Mouse (Mus musculus) CD8-positive naive resting alpha-beta T cell, adult 2 months (primary cell): ENCODE results near the gene Nckap5.

ENCODE experiments used
- DNase-seq, 2 experiments: peaks; one replicate each; pipeline ENCODE4 v3.0.0; 2022; ENCODE audit warnings: low read depth in 2 of 2, low spot score in 2 of 2

Nckap5 gene

GRCm38 (mm10) chr1:126481459-126482228 lies 349.0 kb downstream of the Nckap5 start:
- DNase-seq: no peak

GRCm38 (mm10) chr1:126473044-126473443 lies 357.6 kb downstream of the Nckap5 start:
- DNase-seq: no peak

DNA sequence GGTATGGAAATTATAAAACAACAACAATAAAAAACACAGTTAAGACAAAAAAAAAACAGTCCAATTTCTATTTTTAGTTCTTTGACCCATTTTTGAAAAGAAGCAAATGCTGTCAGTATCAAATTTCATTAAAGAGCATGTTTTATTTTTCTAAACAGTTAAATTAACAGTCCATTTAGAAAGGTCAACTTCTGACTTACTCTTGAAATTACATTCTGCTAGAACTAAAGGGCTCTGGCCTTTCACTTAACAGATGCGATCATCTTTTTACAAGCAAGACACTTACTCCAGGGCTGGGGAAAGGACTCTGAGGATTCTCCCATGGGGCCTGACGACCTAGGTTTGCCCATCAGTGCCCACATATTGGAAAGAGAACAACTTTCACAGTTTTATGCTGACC lies 359.2 kb downstream of the Nckap5 start:
- DNase-seq: no peak

GRCm38 (mm10) chr1:126470883-126471282 lies 359.7 kb downstream of the Nckap5 start:
- DNase-seq: no peak

GRCm38 (mm10) chr1:126469818-126470544 lies 360.6 kb downstream of the Nckap5 start:
- DNase-seq: no peak

DNA sequence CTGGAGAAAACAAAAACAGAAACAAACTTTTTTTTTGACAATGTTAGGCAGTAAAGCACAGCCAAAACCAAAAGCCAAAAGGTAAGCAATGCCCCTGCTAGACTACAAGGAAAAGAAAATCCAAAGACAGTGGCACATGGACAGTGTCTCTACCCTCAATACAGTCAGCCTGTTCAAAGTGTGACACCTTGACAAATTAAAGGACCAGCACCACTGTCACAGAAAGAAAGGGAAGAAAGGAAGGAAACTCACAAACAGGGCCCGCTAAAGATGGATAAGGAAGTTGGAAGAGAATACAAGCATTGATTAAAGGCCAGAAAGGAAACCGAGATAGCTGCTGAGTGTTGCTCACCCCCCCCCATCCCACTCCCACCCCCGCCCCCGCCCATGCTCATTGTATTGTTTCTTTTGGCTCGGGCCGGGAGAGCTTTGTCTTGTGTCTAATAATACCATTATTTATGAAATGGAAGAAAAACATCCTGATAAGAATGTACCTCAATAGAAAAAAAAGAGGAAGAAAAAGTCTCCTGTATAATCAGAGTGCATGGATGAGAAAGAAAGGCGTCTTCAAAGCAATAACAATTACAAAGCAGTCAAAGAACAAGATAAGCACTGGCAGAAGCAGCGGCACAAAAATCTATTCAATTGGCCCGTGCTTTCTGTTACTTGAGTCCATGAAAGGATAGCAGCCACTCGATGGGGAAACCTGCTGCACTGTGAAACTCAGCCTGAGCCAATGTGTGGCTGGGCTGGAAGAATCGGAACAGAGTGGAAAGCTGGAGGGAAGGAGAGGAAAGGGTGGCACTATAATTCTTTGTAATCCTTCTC lies 368.9 kb downstream of the Nckap5 start:
- no peak for DNase-seq

GRCm38 (mm10) chr1:126457739-126458138 lies 372.9 kb downstream of the Nckap5 start:
- no peak for DNase-seq

DNA sequence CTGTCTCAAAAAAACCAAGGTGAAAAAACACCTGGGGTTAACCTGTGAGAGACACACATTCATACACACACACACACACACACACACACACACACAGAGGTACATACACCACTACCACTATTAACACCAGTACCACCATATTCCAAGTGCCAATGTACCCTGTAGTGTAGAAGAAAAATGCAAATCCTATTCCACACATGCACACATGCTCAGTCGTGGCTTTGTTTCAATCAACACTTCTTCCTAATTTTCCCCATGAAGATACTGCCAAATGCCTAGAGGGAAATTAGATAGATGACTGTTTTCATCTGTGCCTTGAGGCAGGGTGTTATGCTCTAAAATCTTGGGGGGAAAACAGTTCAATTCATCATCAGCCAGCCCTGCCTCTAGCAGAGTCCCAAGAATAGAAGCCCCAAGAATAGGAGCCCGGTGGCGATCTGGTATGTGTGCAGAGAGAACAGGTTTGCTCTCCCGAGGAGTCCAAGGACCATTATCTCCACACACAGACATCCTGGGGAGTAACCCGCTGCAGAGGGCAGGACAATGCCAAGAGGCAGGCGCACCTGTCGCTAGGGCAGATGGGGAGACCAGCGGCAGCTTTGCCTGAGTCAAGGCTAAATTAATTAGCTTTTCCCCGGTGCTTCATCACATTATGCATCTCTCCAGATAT lies 376.0 kb downstream of the Nckap5 start:
- DNase-seq: no peak

GRCm38 (mm10) chr1:126451472-126451871 lies 379.1 kb downstream of the Nckap5 start:
- no peak for DNase-seq

DNA sequence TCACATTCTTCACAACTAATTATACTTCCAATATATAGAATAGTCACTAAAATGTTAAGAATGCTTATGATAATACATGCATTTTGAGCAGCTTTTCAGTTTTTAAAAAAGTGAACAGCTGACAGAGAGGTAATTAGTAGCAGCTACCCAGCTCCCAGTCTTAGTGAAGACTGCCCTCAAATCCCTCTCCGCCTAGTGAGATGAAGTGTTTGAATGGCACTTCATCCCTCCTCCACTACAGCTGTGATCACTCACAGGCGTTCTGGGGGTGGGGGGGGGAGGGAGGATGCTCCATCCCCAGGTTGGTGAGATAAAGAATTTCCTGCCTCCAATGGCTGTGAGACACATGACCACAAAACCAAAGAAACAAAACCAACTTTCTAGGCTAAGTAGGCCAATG lies 381.2 kb downstream of the Nckap5 start:
- no peak for DNase-seq

GRCm38 (mm10) chr1:126443890-126444289 lies 386.7 kb downstream of the Nckap5 start:
- no peak for DNase-seq

DNA sequence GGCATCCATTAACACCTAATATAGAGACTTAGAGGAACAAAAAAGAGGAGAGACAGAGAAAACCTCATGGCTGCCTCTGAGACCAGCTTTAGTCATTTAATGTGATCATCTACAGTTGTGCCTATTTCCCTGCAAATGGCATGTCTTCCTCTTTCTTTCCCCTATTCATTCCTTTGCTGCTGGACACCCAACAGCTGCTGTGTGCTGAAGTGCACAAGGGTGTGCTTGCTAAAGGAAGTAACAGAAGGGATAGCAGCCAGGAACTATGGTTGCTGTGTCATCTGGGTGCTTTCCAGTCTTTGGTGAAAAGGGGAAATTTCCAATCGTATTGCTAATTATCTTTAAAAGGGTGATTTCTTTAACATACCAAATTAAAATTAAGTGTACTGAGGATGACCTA lies 387.9 kb downstream of the Nckap5 start:
- DNase-seq: no peak

DNA sequence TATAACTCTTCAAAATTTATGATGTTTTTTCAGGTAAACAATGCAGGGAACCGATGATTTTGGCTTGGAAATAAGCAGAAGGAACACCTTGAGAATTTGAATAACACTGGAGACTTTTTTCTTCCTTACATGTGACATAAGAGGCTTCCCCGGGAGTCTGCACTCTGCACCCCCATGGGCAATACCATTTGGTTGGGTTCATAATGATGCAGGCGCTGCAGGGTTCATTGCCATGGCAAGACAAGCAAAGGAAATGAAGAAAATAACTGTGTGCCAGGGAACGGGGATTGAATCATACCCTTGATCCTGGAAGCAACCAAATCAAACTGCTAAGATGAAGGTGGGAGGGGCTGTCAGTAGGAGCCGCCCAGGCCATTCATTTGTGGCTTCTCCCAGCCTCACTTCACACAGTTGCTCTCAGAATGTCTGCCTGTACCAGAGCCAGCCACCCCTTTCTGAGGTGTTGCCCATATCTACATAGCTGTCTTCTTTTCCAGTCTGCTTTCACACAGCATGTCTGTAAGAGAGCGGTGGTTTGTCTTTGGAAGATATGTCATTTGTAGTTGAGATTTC lies 392.5 kb downstream of the Nckap5 start:
- no peak for DNase-seq

DNA sequence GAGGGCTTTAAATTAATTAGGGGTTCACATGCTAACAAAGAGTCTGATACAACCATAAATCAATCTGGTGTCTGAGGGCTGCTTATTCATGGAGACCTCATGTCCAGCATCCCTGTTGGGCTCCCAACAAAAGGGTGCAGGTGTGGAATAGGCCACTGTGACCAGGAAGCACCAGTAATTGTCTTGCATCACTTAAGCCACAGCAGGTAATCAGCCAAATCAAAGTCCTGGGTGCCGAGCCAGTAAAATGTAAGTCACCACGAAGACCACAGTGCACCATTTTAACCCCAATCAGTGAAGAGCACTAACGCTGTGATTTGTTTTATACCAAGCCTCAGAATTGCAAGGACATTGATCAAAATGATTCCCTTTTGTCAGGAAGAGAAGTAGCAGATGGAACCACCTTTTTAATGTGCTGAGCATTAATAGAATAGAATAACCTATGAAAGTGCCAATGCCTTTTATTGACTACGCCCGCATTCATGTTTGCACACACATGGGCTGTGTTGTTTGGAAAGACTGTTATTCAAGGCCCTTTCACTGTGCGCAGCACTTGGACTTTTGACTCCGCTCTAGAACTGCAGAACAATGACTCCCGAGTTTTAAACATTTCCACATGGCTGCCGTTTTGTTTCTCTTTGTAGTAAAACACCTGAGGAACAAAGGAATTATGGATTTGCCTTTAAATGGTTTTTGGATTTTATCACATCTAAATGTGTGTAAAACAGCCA lies 393.5 kb downstream of the Nckap5 start:
- no peak for DNase-seq

- no peak for DNase-seq
Observed at GRCm38 (mm10) chr1:126432285-126432684, 398.3 kb downstream of the Nckap5 start.

DNA sequence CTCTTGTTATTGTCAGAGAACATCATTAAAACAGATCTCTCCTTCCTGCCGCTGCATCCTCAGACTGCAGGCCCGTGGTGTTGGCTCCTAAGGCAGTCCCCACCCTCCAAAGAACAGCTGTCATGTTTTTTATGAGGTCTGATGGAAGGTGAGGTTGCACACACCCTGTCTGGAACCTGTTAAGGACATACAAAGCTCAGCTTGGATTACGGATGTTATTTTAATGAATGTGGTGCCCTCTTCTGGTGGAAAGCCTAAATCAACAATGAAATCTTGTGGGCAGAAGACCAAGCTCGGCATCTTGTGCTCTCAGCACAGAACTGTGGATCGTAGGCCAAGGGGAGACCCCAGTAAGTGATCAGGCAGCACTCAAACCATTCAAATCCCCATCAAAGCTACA lies 399.0 kb downstream of the Nckap5 start:
- no peak for DNase-seq

- no peak for DNase-seq
Observed at GRCm38 (mm10) chr1:126411426-126411825, 419.2 kb downstream of the Nckap5 start.

DNA sequence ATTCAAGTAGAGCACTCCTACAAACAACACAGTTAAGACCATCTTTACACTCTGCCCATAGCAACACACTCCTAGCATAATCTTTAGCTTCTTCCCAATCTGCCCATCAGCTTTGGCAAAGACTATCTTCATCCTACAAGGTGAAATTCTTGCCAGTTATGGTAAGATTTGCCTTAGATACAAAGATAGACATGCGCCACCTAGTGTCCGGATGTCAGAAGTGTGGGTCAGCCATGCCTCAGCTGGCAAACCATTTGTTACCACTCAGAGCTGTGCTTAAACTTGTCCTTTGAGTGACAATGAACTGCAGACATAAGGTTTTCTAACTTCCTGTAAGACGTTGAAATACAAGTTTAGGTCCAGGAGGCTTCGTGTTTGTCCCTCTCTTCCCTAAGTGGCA lies 422.7 kb downstream of the Nckap5 start:
- no peak for DNase-seq

GRCm38 (mm10) chr1:126405543-126405942 lies 425.1 kb downstream of the Nckap5 start:
- no peak for DNase-seq

DNA sequence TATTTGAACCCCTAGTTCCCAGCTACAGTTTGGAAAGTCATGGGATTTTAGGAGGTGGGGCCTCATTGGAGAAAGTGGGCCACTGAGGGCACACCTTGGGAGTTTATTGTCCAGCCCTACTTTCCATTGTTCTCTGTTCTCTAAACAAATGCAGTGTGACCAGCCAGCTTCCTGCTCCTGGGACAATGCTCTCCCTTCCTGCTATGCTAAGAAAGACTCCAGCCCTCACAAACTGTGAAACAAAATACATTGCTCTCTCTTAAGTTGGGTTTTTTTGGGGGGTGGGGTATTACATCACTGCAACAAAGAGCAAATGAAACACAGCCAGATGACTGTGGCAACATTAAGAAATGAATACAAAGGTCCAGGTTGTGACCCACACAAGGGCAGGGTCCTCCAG lies 426.6 kb downstream of the Nckap5 start:
- DNase-seq: no peak
